Mouse (Mus musculus) liver, postnatal 0 days (tissue): Measurements from ENCODE around the gene Efnb3. TPM values are rescaled to one million over a fixed set of nuclear protein-coding genes. Genes with fewer than 3 reads are reported as not detected.

Experiments
- ATAC-seq: fragments of 200-750 bp; cut with Nextera tagmentation; 2 replicates; pipeline ENCODE4 v1.8.0; 2017; ENCODE audit warnings: mild to moderate bottlenecking, moderate library complexity
- DNase-seq: peaks from one replicate; pipeline ENCODE4 v3.0.0-alpha.2; 2016
- H3K27ac ChIP-seq: fragments of 300-500 bp; sonication (generic); 2 replicates; pipeline ENCODE4 v1.5.1; 2014; ENCODE audit warnings: antibody characterized with exemption, moderate library complexity, mild to moderate bottlenecking, low read depth
- H3K27me3 ChIP-seq: fragments of 300-500 bp; sonication (generic); 2 replicates; pipeline ENCODE4 v1.6.1; 2014; ENCODE audit warnings: low read length, control low read depth, mixed read lengths; ENCODE audit not compliant: insufficient read depth
- H3K36me3 ChIP-seq: fragments of 300-500 bp; sonication (generic); replicated peaks from 2 replicates; pipeline ENCODE4 v1.6.1; 2014; ENCODE audit warnings: mild to moderate bottlenecking, control low read depth, low read length, moderate library complexity, mixed read lengths; ENCODE audit not compliant: insufficient read depth
- H3K4me1 ChIP-seq: fragments of 300-500 bp; sonication (generic); 2 replicates; pipeline ENCODE4 v1.6.1; 2014; ENCODE audit warnings: antibody characterized with exemption, mild to moderate bottlenecking, control low read depth; ENCODE audit not compliant: insufficient read depth
- H3K4me2 ChIP-seq: fragments of 300-500 bp; sonication (generic); 2 replicates; pipeline ENCODE4 v1.6.1; 2014; ENCODE audit warnings: low read depth, mild to moderate bottlenecking, low read length, moderate library complexity, mixed read lengths
- H3K4me3 ChIP-seq: fragments of 300-500 bp; sonication (generic); 2 replicates; pipeline ENCODE4 v1.5.1; 2014; ENCODE audit warnings: low read depth, low read length
- H3K9ac ChIP-seq: fragments of 300-500 bp; sonication (generic); replicated peaks from 2 replicates; pipeline ENCODE4 v1.6.1; 2014; ENCODE audit warnings: mild to moderate bottlenecking, moderate library complexity
- H3K9me3 ChIP-seq: fragments of 300-500 bp; sonication (generic); 2 replicates; pipeline ENCODE4 v1.6.1; 2016; ENCODE audit warnings: mild to moderate bottlenecking, control low read depth, low read length, mixed read lengths
- CTCF ChIP-seq: sonication (generic); IDR thresholded peaks from 2 replicates; pipeline ENCODE4 v1.5.1; 2016; ENCODE audit warnings: antibody characterized with exemption, low read depth
- EP300 ChIP-seq: IDR thresholded peaks from 2 replicates; pipeline ENCODE4 v1.6.1; 2016; ENCODE audit warnings: antibody characterized with exemption, low read depth, mild to moderate bottlenecking
- WGBS: fragments of 180-500 bp; shearing (Covaris S2); extraction: QIAGEN DNeasy Blood & Tissue Kit; methylation state at CpG from one replicate; pipeline ENCODE4 v1.1.7; 2014; ENCODE audit not compliant: insufficient replicate concordance; 5-methylcytosine and 5-hydroxymethylcytosine counted together
- microRNA-seq: library from miRNA; unstranded; fragments of <30 nt; microRNA quantifications from one replicate; pipeline ENCODE4, GENCODE M21; 2016
- polyA plus RNA-seq: library from polyadenylated mRNA; unstranded; fragments of >200 nt; fragmentation: Nextera tagmentation; extraction: Ambion mirVana; gene quantifications from 2 replicates; pipeline ENCODE4 v1.2.1, GENCODE M21; 2015

The Efnb3 gene
- polyA plus RNA-seq, 1 experiment from 2014 or later, result 0.19 TPM

GRCm38 (mm10) chr11:69513840-69514239 is 46.2 kb downstream of the Efnb3 start:
- Histone ChIP-seq H3K27ac (no peak overlapping the region), H3K4me2 (no peak overlapping the region), H3K4me3 (no peak overlapping the region), H3K4me1 (no peaks in the 10 kb centered on the region), H3K9ac (no peak overlapping the region), H3K27me3 (no peaks in the 10 kb centered on the region), H3K36me3 (no peaks in the 10 kb centered on the region), H3K9me3 (no peaks in the 10 kb centered on the region)
- DNase-seq (peak; percentile 67), ATAC-seq (peak; percentile 58; the same call in 1 of the 2 replicates)
- TF ChIP-seq CTCF (peak; percentile 86), EP300 (no peak)
- 7% methylated on average over 6 of the region's 6 CpGs for WGBS

- Histone ChIP-seq H3K4me1 (no peaks in the 10 kb centered on the region), H3K4me2 (no peak overlapping the region), H3K27me3 (no peaks in the 10 kb centered on the region), H3K9me3 (no peaks in the 10 kb centered on the region), H3K36me3 (no peaks in the 10 kb centered on the region), H3K4me3 (no peak overlapping the region), H3K27ac (no peak overlapping the region), H3K9ac (no peak overlapping the region)
- ATAC-seq, result peak; percentile 36; the same call in 1 of the 2 replicates
- TF ChIP-seq EP300 (peak; percentile 91), CTCF (no peak)
- 32% methylated on average over 7 of the region's 7 CpGs for WGBS
- DNase-seq, result no peak
Measured at GRCm38 (mm10) chr11:69510796-69511496, 49.1 kb downstream of the Efnb3 start.

Small RNAs within 50 kb of the gene (microRNA-seq; reads per million reads assigned to microRNA genes)
- gene Gm27493, result not detected

Other genes starting within 250 kb of the Efnb3 start
- 4.1 and 5.6 TPM in 2 replicates for gene Cntrob, start 236.4 kb downstream of the Efnb3 start, polyA plus RNA-seq
- 71.5 and 72.0 TPM in 2 replicates for gene Trappc1, start 236.2 kb downstream of the Efnb3 start, polyA plus RNA-seq
- gene Kcnab3, start 233.9 kb downstream of the Efnb3 start, polyA plus RNA-seq, result 0.20 TPM in 2 replicates
- 0.87 and 1.3 TPM in 2 replicates for gene Rnf227, start 219.7 kb downstream of the Efnb3 start, polyA plus RNA-seq
- gene Chd3, start 190.8 kb downstream of the Efnb3 start, polyA plus RNA-seq, result 7.8 and 8.7 TPM in 2 replicates
- gene Naa38, start 164.7 kb downstream of the Efnb3 start, polyA plus RNA-seq, result 83.7 and 83.9 TPM in 2 replicates
- 4.7 and 5.4 TPM in 2 replicates for gene Cyb5d1, start 164.6 kb downstream of the Efnb3 start, polyA plus RNA-seq
- 12.3 and 14.0 TPM in 2 replicates for gene Tmem88, start 162.0 kb downstream of the Efnb3 start, polyA plus RNA-seq
- 7.4 and 8.2 TPM in 2 replicates for gene Kdm6b, start 146.5 kb downstream of the Efnb3 start, polyA plus RNA-seq
- 0.04 and 0.05 TPM in 2 replicates for gene Dnah2, start 11.1 kb downstream of the Efnb3 start, polyA plus RNA-seq
- 8.1 and 10.0 TPM in 2 replicates for gene Wrap53, start 20.1 kb upstream of the Efnb3 start, polyA plus RNA-seq
- gene Trp53, start 20.2 kb upstream of the Efnb3 start, polyA plus RNA-seq, result 32.6 and 33.5 TPM in 2 replicates
- 4.0 and 5.3 TPM in 2 replicates for gene Atp1b2, start 45.7 kb upstream of the Efnb3 start, polyA plus RNA-seq
- gene Shbg, start 57.7 kb upstream of the Efnb3 start, polyA plus RNA-seq, result 4.3 and 4.7 TPM in 2 replicates
- 15.2 and 18.7 TPM in 2 replicates for gene Sat2, start 61.8 kb upstream of the Efnb3 start, polyA plus RNA-seq
- 6.8 TPM in 2 replicates for gene Fxr2, start 72.8 kb upstream of the Efnb3 start, polyA plus RNA-seq
- gene Sox15, start 95.1 kb upstream of the Efnb3 start, polyA plus RNA-seq, result 0.13 TPM in 1 of 2 replicates, not detected in the other
- 36.9 and 41.0 TPM in 2 replicates for gene Mpdu1, start 102.4 kb upstream of the Efnb3 start, polyA plus RNA-seq
- gene Cd68, start 105.9 kb upstream of the Efnb3 start, polyA plus RNA-seq, result 30.1 and 32.5 TPM in 2 replicates
- 199 and 203 TPM in 2 replicates for gene Eif4a1, start 112.2 kb upstream of the Efnb3 start, polyA plus RNA-seq
- 14.5 and 15.2 TPM in 2 replicates for gene Senp3, start 121.9 kb upstream of the Efnb3 start, polyA plus RNA-seq
- 0.46 and 0.83 TPM in 2 replicates for gene Tnfsf13, start 125.6 kb upstream of the Efnb3 start, polyA plus RNA-seq
- gene Tnfsf12, start 135.6 kb upstream of the Efnb3 start, polyA plus RNA-seq, result 2.8 and 3.6 TPM in 2 replicates
- 1.1 and 1.4 TPM in 2 replicates for gene Tnfsfm13, start 135.9 kb upstream of the Efnb3 start, polyA plus RNA-seq
- 6.6 and 6.8 TPM in 2 replicates for gene Polr2a, start 198.4 kb upstream of the Efnb3 start, polyA plus RNA-seq
- gene Slc35g3, start 201.8 kb upstream of the Efnb3 start, polyA plus RNA-seq, result not detected in 2 replicates
- gene Zbtb4, start 205.7 kb upstream of the Efnb3 start, polyA plus RNA-seq, result 0.67 and 0.75 TPM in 2 replicates
- 0.73 and 0.76 TPM in 2 replicates for gene Chrnb1, start 235.7 kb upstream of the Efnb3 start, polyA plus RNA-seq
- 0.04 and 0.07 TPM in 2 replicates for gene Fgf11, start 241.7 kb upstream of the Efnb3 start, polyA plus RNA-seq
- gene Tmem102, start 245.4 kb upstream of the Efnb3 start, polyA plus RNA-seq, result 4.4 and 4.8 TPM in 2 replicates